Mouse (Mus musculus): ENCODE measurements around the gene Ndst2. TPM values are rescaled to one million over a fixed set of nuclear protein-coding genes. Genes with fewer than 3 reads are reported as not detected.

The Ndst2 gene
- total and polyA plus RNA-seq, 3 experiments, result 72.2 to 227 (median 204) TPM

DNA sequence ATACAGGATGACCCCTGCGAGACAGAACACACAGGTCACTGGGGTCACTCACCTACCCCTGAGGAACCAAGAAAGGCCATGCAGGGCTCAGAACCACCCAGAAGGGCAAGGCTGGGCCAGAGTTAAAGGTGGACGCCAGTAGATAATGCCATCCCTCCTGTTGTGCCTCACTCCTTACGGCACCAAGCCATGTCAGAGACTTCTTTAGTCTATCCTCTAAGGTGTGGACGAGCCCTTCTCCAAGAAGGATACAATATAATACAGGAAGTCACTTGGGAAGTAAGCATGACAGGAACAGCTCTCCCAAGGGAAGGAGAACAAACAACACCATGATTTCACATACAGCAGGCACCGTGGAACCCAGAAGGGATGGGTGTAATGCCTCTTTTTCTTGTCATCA is 30.6 kb upstream of the Ndst2 start:
- no peak for DNase-seq (ENCODE audit: low spot score)
- TF ChIP-seq TAL1 (conservative IDR thresholded peaks at IDR 0.05; ENCODE audit: low read depth, low read length) (no peak), GATA2 (IDR thresholded peaks at IDR 0.05; ENCODE audit: borderline replicate concordance, low read depth, low read length) (no peak), GATA1 (IDR thresholded peaks at IDR 0.05; ENCODE audit: borderline replicate concordance, low read length) (no peak), CTCF (IDR thresholded peaks at IDR 0.05; ENCODE audit: low read depth, low read length) (no peak), POLR2AphosphoS5 (IDR thresholded peaks at IDR 0.05; ENCODE audit: insufficient replicate concordance, low read depth, low read length) (no peak)
- peaks cover 87% of the 10 kb centered on the region for H3K36me3 ChIP-seq (replicated peaks)
- H3K4me3 ChIP-seq (ENCODE audit: low read depth, low read length), result no peak overlapping the region
- H3K4me1 ChIP-seq (ENCODE audit: insufficient read depth, low read depth, low read length), result peaks cover 2% of the 10 kb centered on the region; the same call in 1 of the 2 replicates
- no peaks in the 10 kb centered on the region for H3K27me3 ChIP-seq (ENCODE audit: insufficient read depth, low read length)
- ATAC-seq (ENCODE audit: extremely low read depth, insufficient number of reproducible peaks, low FRiP score, poor library complexity, severe bottlenecking), result no peak
- no peaks in the 10 kb centered on the region for H3K9me3 ChIP-seq (replicated peaks)

DNA sequence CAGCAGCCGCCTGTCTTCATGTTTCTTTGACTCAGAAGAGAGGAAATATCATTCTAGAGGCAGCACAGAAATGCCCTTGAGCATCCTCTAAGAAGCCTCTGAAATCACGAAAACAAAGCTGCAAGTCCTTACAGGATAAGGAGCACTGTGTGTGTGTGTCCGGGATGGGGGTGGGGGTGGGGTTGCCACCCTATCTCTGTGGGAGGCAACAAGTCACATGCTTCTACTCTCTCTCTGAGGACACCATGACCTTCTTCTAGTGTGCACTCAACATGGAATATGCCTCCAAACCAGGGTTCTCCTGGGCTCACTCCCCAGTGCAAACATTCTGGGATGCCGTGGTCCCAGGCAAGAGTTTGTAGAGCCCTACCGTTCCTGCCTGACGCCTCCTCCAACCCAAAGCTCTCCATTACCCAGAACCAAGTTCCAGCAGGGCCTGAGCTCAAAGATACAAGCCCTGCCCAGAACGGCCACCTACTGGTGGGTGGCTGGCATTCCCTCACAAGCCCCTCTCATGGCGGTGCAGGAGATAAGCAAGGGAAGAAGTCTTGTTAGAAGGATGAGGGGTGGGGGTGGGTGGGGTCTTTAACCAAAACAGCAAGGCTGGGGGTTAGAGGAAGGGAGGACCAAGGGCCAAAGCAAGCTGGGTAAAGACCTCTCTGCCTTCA is 24.5 kb upstream of the Ndst2 start:
- ATAC-seq (ENCODE audit: extremely low read depth, insufficient number of reproducible peaks, low FRiP score, poor library complexity, severe bottlenecking) (no peak), DNase-seq (ENCODE audit: low spot score) (no peak)
- no peaks in the 10 kb centered on the region for H3K27me3 ChIP-seq (ENCODE audit: insufficient read depth, low read length)
- no peak overlapping the region for H3K4me3 ChIP-seq (ENCODE audit: low read depth, low read length)
- peaks cover 3% of the 10 kb centered on the region; the same call in 1 of the 2 replicates for H3K4me1 ChIP-seq (ENCODE audit: insufficient read depth, low read depth, low read length)
- TF ChIP-seq GATA1 (IDR thresholded peaks at IDR 0.05; ENCODE audit: borderline replicate concordance, low read length), result no peak
- no peak for TF ChIP-seq GATA2 (IDR thresholded peaks at IDR 0.05; ENCODE audit: borderline replicate concordance, low read depth, low read length)
- no peak for TF ChIP-seq CTCF (IDR thresholded peaks at IDR 0.05; ENCODE audit: low read depth, low read length)
- no peak for TF ChIP-seq TAL1 (conservative IDR thresholded peaks at IDR 0.05; ENCODE audit: low read depth, low read length)
- TF ChIP-seq POLR2AphosphoS5 (IDR thresholded peaks at IDR 0.05; ENCODE audit: insufficient replicate concordance, low read depth, low read length), result no peak
- no peaks in the 10 kb centered on the region for H3K9me3 ChIP-seq (replicated peaks)
- H3K36me3 ChIP-seq (replicated peaks), result peaks cover 94% of the 10 kb centered on the region

DNA sequence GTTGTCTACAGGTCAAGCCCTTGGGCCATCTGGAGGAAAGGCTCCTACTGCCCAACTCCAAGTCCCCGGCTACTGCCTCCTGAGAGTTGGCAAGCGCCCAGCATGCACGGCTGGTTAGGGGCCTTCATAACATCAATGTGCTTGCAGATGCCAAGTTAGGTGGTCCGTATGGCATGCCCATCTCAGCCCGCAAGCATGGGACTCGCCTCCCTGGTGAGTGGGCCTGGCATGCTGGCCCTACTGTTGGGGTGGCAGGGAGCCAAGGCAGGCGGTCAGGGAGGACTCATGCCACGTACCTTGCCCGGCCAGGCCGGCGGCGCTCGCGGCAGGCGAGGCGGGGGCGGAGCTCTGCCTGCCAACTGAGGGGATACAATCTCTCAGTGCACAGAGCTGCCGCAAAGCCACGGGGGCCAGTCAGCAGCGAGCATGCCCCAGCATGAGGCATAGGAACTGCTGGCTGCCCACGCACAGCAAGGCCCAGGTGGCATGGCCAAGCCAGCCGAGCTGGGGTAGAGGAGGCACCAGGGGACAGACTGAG is 23.1 kb upstream of the Ndst2 start:
- Histone ChIP-seq H3K4me1 (ENCODE audit: insufficient read depth, low read depth, low read length) (peaks cover 3% of the 10 kb centered on the region; the same call in 1 of the 2 replicates), H3K27me3 (ENCODE audit: insufficient read depth, low read length) (no peaks in the 10 kb centered on the region), H3K9me3 (replicated peaks) (no peaks in the 10 kb centered on the region), H3K36me3 (replicated peaks) (peaks cover 89% of the 10 kb centered on the region), H3K4me3 (ENCODE audit: low read depth, low read length) (no peak overlapping the region)
- TF ChIP-seq CTCF (IDR thresholded peaks at IDR 0.05; ENCODE audit: low read depth, low read length), result no peak
- TF ChIP-seq GATA2 (IDR thresholded peaks at IDR 0.05; ENCODE audit: borderline replicate concordance, low read depth, low read length), result no peak
- TF ChIP-seq POLR2AphosphoS5 (IDR thresholded peaks at IDR 0.05; ENCODE audit: insufficient replicate concordance, low read depth, low read length), result no peak
- no peak for TF ChIP-seq TAL1 (conservative IDR thresholded peaks at IDR 0.05; ENCODE audit: low read depth, low read length)
- ATAC-seq (ENCODE audit: extremely low read depth, insufficient number of reproducible peaks, low FRiP score, poor library complexity, severe bottlenecking) (no peak), DNase-seq (ENCODE audit: low spot score) (no peak)

DNA sequence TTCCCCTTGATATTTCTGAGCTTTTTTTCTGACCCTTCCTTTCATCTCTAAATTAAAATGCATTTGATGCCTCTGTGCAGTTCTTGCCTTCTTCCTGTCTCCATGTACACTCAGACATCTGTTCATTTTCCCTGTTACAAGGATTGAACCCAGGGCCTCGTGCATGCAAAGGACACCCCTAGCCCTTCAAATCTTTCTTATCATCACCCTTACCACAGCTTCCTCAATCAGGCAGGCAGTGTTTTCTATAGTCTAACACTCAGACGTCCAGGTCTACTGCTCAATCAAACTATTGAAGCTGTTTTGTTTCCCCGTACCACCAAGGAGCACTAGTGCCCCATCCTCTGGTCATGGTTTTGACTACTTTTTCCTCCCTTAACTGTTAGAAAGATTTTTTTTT is 19.4 kb upstream of the Ndst2 start:
- ATAC-seq (ENCODE audit: extremely low read depth, insufficient number of reproducible peaks, low FRiP score, poor library complexity, severe bottlenecking) (no peak), DNase-seq (ENCODE audit: low spot score) (no peak)
- TF ChIP-seq TAL1 (conservative IDR thresholded peaks at IDR 0.05; ENCODE audit: low read depth, low read length), result no peak
- H3K27me3 ChIP-seq (ENCODE audit: insufficient read depth, low read length), result no peaks in the 10 kb centered on the region
- peaks cover 3% of the 10 kb centered on the region; the same call in 1 of the 2 replicates for H3K4me1 ChIP-seq (ENCODE audit: insufficient read depth, low read depth, low read length)
- peaks cover 70% of the 10 kb centered on the region for H3K36me3 ChIP-seq (replicated peaks)
- no peaks in the 10 kb centered on the region for H3K9me3 ChIP-seq (replicated peaks)
- no peak overlapping the region for H3K4me3 ChIP-seq (ENCODE audit: low read depth, low read length)

DNA sequence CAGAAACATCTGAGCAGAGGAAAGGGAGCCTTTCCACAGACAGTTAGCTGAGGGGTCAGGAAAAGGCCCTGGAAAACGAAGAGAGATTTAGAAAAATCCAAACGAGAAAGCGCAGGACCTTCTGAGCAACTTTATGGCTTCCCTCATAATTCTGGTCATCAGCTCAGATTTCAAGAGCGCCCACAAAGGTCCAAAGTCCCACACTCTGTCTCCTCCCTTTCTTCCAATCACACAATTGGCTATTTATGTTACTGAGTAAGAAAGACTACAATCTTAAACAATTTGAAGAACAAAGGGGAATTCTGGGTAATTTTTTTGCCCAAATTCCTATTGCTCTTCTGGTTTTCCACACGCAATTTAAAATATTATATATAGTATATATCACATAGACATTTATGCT is 16.1 kb upstream of the Ndst2 start:
- ATAC-seq (ENCODE audit: extremely low read depth, insufficient number of reproducible peaks, low FRiP score, poor library complexity, severe bottlenecking), result no peak
- Histone ChIP-seq H3K9me3 (replicated peaks) (no peaks in the 10 kb centered on the region), H3K4me1 (ENCODE audit: insufficient read depth, low read depth, low read length) (0 out of 2 replicates have a peak, but pooled peaks cover 3% of the 10 kb centered on the region), H3K27me3 (ENCODE audit: insufficient read depth, low read length) (no peaks in the 10 kb centered on the region), H3K36me3 (replicated peaks) (peaks cover 67% of the 10 kb centered on the region), H3K4me3 (ENCODE audit: low read depth, low read length) (no peak overlapping the region)
- no peak for DNase-seq (ENCODE audit: low spot score)
- TF ChIP-seq CTCF (IDR thresholded peaks at IDR 0.05; ENCODE audit: low read depth, low read length) (no peak), POLR2AphosphoS5 (IDR thresholded peaks at IDR 0.05; ENCODE audit: insufficient replicate concordance, low read depth, low read length) (no peak), TAL1 (conservative IDR thresholded peaks at IDR 0.05; ENCODE audit: low read depth, low read length) (no peak), GATA1 (IDR thresholded peaks at IDR 0.05; ENCODE audit: borderline replicate concordance, low read length) (no peak), GATA2 (IDR thresholded peaks at IDR 0.05; ENCODE audit: borderline replicate concordance, low read depth, low read length) (no peak)

DNA sequence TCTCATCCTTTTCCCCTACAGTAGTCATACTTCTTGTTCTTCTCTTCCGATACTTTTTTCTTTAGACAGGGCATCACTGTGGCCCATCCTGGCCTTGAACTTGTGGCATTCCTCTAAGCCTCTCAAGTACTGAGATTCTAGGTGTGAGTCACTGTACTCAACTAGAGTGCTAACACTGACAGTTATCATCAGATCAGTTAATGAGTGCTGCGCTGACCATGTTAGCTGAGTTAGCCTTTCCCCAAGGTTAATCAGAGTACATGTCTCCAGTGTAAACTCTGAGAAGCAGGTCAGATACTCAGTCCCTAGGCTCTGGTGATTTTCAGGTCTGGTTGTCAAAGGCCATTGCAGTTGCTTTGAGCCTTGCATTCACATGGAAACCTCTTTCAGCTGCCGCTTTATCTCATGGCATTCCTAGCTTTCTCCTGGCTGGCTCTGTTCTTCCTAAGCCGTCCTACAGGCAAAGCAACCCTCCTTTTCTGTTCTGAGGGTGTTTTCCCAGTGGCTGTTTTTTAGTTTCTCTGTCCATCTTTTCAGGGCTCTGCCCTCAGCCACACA is 15.2 kb upstream of the Ndst2 start:
- Histone ChIP-seq H3K36me3 (replicated peaks) (peaks cover 67% of the 10 kb centered on the region), H3K4me3 (ENCODE audit: low read depth, low read length) (no peak overlapping the region), H3K27me3 (ENCODE audit: insufficient read depth, low read length) (no peaks in the 10 kb centered on the region), H3K4me1 (ENCODE audit: insufficient read depth, low read depth, low read length) (0 out of 2 replicates have a peak, but pooled peaks cover 1% of the 10 kb centered on the region), H3K9me3 (replicated peaks) (no peaks in the 10 kb centered on the region)
- DNase-seq (ENCODE audit: low spot score) (no peak), ATAC-seq (ENCODE audit: extremely low read depth, insufficient number of reproducible peaks, low FRiP score, poor library complexity, severe bottlenecking) (no peak)
- TF ChIP-seq GATA2 (IDR thresholded peaks at IDR 0.05; ENCODE audit: borderline replicate concordance, low read depth, low read length) (no peak), GATA1 (IDR thresholded peaks at IDR 0.05; ENCODE audit: borderline replicate concordance, low read length) (no peak), TAL1 (conservative IDR thresholded peaks at IDR 0.05; ENCODE audit: low read depth, low read length) (no peak), CTCF (IDR thresholded peaks at IDR 0.05; ENCODE audit: low read depth, low read length) (no peak), POLR2AphosphoS5 (IDR thresholded peaks at IDR 0.05; ENCODE audit: insufficient replicate concordance, low read depth, low read length) (no peak)
